Mouse (Mus musculus) limb, embryonic 11.5 days (tissue): Measurements from ENCODE around the gene Klc2. TPM values are rescaled to one million over a fixed set of nuclear protein-coding genes. Genes with fewer than 3 reads are reported as not detected.
"Not testable (repeated sequence)": the region's sequence is repeated elsewhere in the genome, so short reads cannot be mapped to it uniquely, and the experiment has no call there.

Experiments
- ATAC-seq: fragments of 200-750 bp; cut with Nextera tagmentation; 2 replicates; pipeline ENCODE4 v1.8.0; 2017; ENCODE audit warnings: low read depth; ENCODE audit not compliant: insufficient number of reproducible peaks, low FRiP score, low TSS enrichment
- DNase-seq: peaks from one replicate; pipeline ENCODE4 v3.0.0-alpha.2; 2015; ENCODE audit warnings: low spot score
- H3K27ac ChIP-seq: fragments of 300-500 bp; sonication (generic); replicated peaks from 2 replicates; pipeline ENCODE4 v1.5.1; 2014; ENCODE audit warnings: low read depth, mild to moderate bottlenecking, low read length
- H3K27me3 ChIP-seq: fragments of 300-500 bp; sonication (generic); 2 replicates; pipeline ENCODE4 v1.6.1; 2014; ENCODE audit warnings: mild to moderate bottlenecking, low read length, mixed read lengths; ENCODE audit not compliant: control insufficient read depth, insufficient read depth
- H3K36me3 ChIP-seq: fragments of 300-500 bp; sonication (generic); 2 replicates; pipeline ENCODE4 v1.6.1; 2014; ENCODE audit warnings: mild to moderate bottlenecking, low read length, moderate library complexity, mixed read lengths; ENCODE audit not compliant: control insufficient read depth, insufficient read depth
- H3K4me1 ChIP-seq: fragments of 300-500 bp; sonication (generic); 2 replicates; pipeline ENCODE4 v1.6.1; 2014; ENCODE audit warnings: low read length, mixed read lengths; ENCODE audit not compliant: control insufficient read depth, insufficient read depth
- H3K4me2 ChIP-seq: fragments of 300-500 bp; sonication (generic); 2 replicates; pipeline ENCODE4 v1.6.1; 2014; ENCODE audit warnings: low read depth, mild to moderate bottlenecking, moderate library complexity; ENCODE audit not compliant: severe bottlenecking
- H3K4me3 ChIP-seq: fragments of 300-500 bp; sonication (generic); 2 replicates; pipeline ENCODE4 v1.5.1; 2014; ENCODE audit warnings: low read depth, low read length
- H3K9ac ChIP-seq: fragments of 300-500 bp; sonication (generic); 2 replicates; pipeline ENCODE4 v1.6.1; 2014; ENCODE audit warnings: mild to moderate bottlenecking, low read length
- H3K9me3 ChIP-seq: fragments of 300-500 bp; sonication (generic); 2 replicates; pipeline ENCODE4 v1.6.1; 2016; ENCODE audit warnings: low read length; ENCODE audit not compliant: control insufficient read depth
- WGBS: fragments of 180-500 bp; shearing (Covaris S2); extraction: QIAGEN DNeasy Blood & Tissue Kit; methylation state at CpG from one replicate; pipeline ENCODE4 v1.1.7; 2014; 5-methylcytosine and 5-hydroxymethylcytosine counted together
- polyA plus RNA-seq: library from polyadenylated mRNA; unstranded; fragments of >200 nt; fragmentation: Nextera tagmentation; extraction: Ambion mirVana; gene quantifications from 2 replicates; pipeline ENCODE4 v1.2.1, GENCODE M21; 2014

Gene Klc2
- polyA plus RNA-seq: 21.2 and 23.8 TPM in 2 replicates

- Histone ChIP-seq H3K27ac (peak within 1 kb of the TSS; percentile 72; the same call in 1 of the 2 replicates), H3K9ac (peak within 1 kb of the TSS; percentile 75), H3K36me3 (peaks cover 3% of the 10 kb centered on the region; the same call in 1 of the 2 replicates), H3K27me3 (no peaks in the 10 kb centered on the region), H3K4me2 (peak within 1 kb of the TSS; percentile 83), H3K4me3 (peak within 1 kb of the TSS; percentile 89), H3K4me1 (peaks cover 5% of the 10 kb centered on the region), H3K9me3 (no peaks in the 10 kb centered on the region)
- DNase-seq (no peak), ATAC-seq (peak; percentile 88)
- under 1% methylated on average over 18 of the region's 18 CpGs for WGBS
Measured at GRCm38 (mm10) chr19:5118384-5118698, at the start of gene Klc2. Gene Klc2 (minus strand): TSS chr19:5118560.

- ATAC-seq (no peak), DNase-seq (no peak)
- Histone ChIP-seq H3K36me3 (no peaks in the 10 kb centered on the region), H3K4me1 (no peaks in the 10 kb centered on the region), H3K4me3 (no peak overlapping the region), H3K27ac (no peak overlapping the region), H3K4me2 (no peak overlapping the region), H3K27me3 (no peaks in the 10 kb centered on the region), H3K9me3 (no peaks in the 10 kb centered on the region), H3K9ac (no peak overlapping the region)
- WGBS: 83% methylated on average over 4 of the region's 4 CpGs
Measured at GRCm38 (mm10) chr19:5167477-5167876, 49.1 kb upstream of the Klc2 start.

- 61% methylated on average over 2 of the region's 2 CpGs for WGBS
- Histone ChIP-seq H3K4me3 (no peak overlapping the region), H3K4me2 (no peak overlapping the region), H3K36me3 (no peaks in the 10 kb centered on the region), H3K9ac (no peak overlapping the region), H3K9me3 (no peaks in the 10 kb centered on the region), H3K27ac (no peak overlapping the region), H3K4me1 (no peaks in the 10 kb centered on the region), H3K27me3 (no peaks in the 10 kb centered on the region)
- DNase-seq: no peak
- no peak for ATAC-seq
Measured at GRCm38 (mm10) chr19:5164380-5164779, 46.0 kb upstream of the Klc2 start.

- Histone ChIP-seq H3K4me3 (no peak overlapping the region), H3K27me3 (no peaks in the 10 kb centered on the region), H3K9me3 (no peaks in the 10 kb centered on the region), H3K4me1 (no peaks in the 10 kb centered on the region), H3K36me3 (no peaks in the 10 kb centered on the region), H3K9ac (no peak overlapping the region), H3K27ac (no peak overlapping the region), H3K4me2 (no peak overlapping the region)
- ATAC-seq (no peak), DNase-seq (no peak)
- 95% methylated on average over 3 of the region's 3 CpGs for WGBS
Measured at GRCm38 (mm10) chr19:5161913-5162312, 43.6 kb upstream of the Klc2 start.

GRCm38 (mm10) chr19:5152261-5152660, 33.9 kb upstream of the Klc2 start:
- ATAC-seq (no peak), DNase-seq (no peak)
- H3K27ac ChIP-seq: no peak overlapping the region
- H3K4me2 ChIP-seq: no peak overlapping the region
- H3K4me3 ChIP-seq: no peak overlapping the region
- H3K36me3 ChIP-seq: peaks cover 3% of the 10 kb centered on the region; the same call in 1 of the 2 replicates
- no peaks in the 10 kb centered on the region for H3K4me1 ChIP-seq
- no peaks in the 10 kb centered on the region for H3K9me3 ChIP-seq
- H3K27me3 ChIP-seq: no peaks in the 10 kb centered on the region
- 90% methylated on average over 6 of the region's 6 CpGs for WGBS
- H3K9ac ChIP-seq: no peak overlapping the region

GRCm38 (mm10) chr19:5151741-5152140, 33.4 kb upstream of the Klc2 start:
- ATAC-seq: no peak
- H3K36me3 ChIP-seq: peaks cover 3% of the 10 kb centered on the region; the same call in 1 of the 2 replicates
- no peaks in the 10 kb centered on the region for H3K9me3 ChIP-seq
- H3K9ac ChIP-seq: no peak overlapping the region
- no peak overlapping the region for H3K4me3 ChIP-seq
- H3K27me3 ChIP-seq: no peaks in the 10 kb centered on the region
- no peak overlapping the region for H3K4me2 ChIP-seq
- WGBS: 84% methylated on average over 5 of the region's 5 CpGs
- H3K27ac ChIP-seq: no peak overlapping the region
- H3K4me1 ChIP-seq: no peaks in the 10 kb centered on the region
- no peak for DNase-seq

- ATAC-seq: no peak
- Histone ChIP-seq H3K4me1 (no peaks in the 10 kb centered on the region), H3K9ac (no peak overlapping the region), H3K36me3 (peaks cover 3% of the 10 kb centered on the region; the same call in 1 of the 2 replicates), H3K27ac (no peak overlapping the region), H3K4me3 (no peak overlapping the region), H3K4me2 (no peak overlapping the region), H3K9me3 (no peaks in the 10 kb centered on the region), H3K27me3 (no peaks in the 10 kb centered on the region)
- WGBS: 40% methylated on average over 3 of the region's 3 CpGs
- peak; percentile 76 for DNase-seq
Measured at GRCm38 (mm10) chr19:5151331-5151730, 33.0 kb upstream of the Klc2 start.

- Histone ChIP-seq H3K4me2 (no peak overlapping the region), H3K4me1 (no peaks in the 10 kb centered on the region), H3K9me3 (no peaks in the 10 kb centered on the region), H3K36me3 (peaks cover 3% of the 10 kb centered on the region; the same call in 1 of the 2 replicates), H3K27ac (no peak overlapping the region), H3K9ac (no peak overlapping the region), H3K4me3 (no peak overlapping the region), H3K27me3 (no peaks in the 10 kb centered on the region)
- no peak for ATAC-seq
- 91% methylated on average over 6 of the region's 6 CpGs for WGBS
- no peak for DNase-seq
Measured at GRCm38 (mm10) chr19:5150358-5150757, 32.0 kb upstream of the Klc2 start.

GRCm38 (mm10) chr19:5149041-5149440, 30.7 kb upstream of the Klc2 start:
- H3K9ac ChIP-seq, ATAC-seq, H3K4me2 ChIP-seq, H3K36me3 ChIP-seq, H3K27ac ChIP-seq, DNase-seq, H3K27me3 ChIP-seq, H3K4me1 ChIP-seq, H3K9me3 ChIP-seq, H3K4me3 ChIP-seq: not testable (repeated sequence)
- 85% methylated on average over 4 of the region's 6 CpGs for WGBS
